Mouse (Mus musculus): ENCODE measurements around the gene Gm17428. TPM values are rescaled to one million over a fixed set of nuclear protein-coding genes. Genes with fewer than 3 reads are reported as not detected.

Gene Gm17428
- polyA plus RNA-seq, 1 experiment from 2014 or later, result not detected

GRCm38 (mm10) chr14:54948781-54949180 is 28.0 kb upstream of the Gm17428 start:
- Histone ChIP-seq H3K9ac (ENCODE audit: low read length) (no peak overlapping the region), H3K27ac (replicated peaks) (no peak overlapping the region), H3K4me2 (replicated peaks; ENCODE audit: low read depth) (no peak overlapping the region), H3K4me1 (replicated peaks; ENCODE audit: control insufficient read depth, insufficient read depth) (no peaks in the 10 kb centered on the region), H3K9me3 (ENCODE audit: control insufficient read depth, low read length) (no peaks in the 10 kb centered on the region), H3K36me3 (ENCODE audit: control insufficient read depth, insufficient read depth, low read length) (no peaks in the 10 kb centered on the region), H3K27me3 (ENCODE audit: control insufficient read depth, insufficient read depth, low read length) (no peaks in the 10 kb centered on the region), H3K4me3 (ENCODE audit: low read depth, low read length) (no peak overlapping the region)
- no peak for ATAC-seq (ENCODE audit: low FRiP score, low TSS enrichment)
- DNase-seq (ENCODE audit: low spot score), result no peak
- no peak for TF ChIP-seq CTCF (IDR thresholded peaks at IDR 0.05; ENCODE audit: low read depth)
- no peak for TF ChIP-seq EP300 (optimal IDR thresholded peaks at IDR 0.05)
- 86% methylated on average over 9 of the region's 9 CpGs for WGBS

GRCm38 (mm10) chr14:54950493-54950892 is 26.2 kb upstream of the Gm17428 start:
- H3K4me2 ChIP-seq (replicated peaks; ENCODE audit: low read depth), result no peak overlapping the region
- 61% methylated on average over 12 of the region's 12 CpGs for WGBS
- no peak overlapping the region for H3K4me3 ChIP-seq (ENCODE audit: low read depth, low read length)
- no peaks in the 10 kb centered on the region for H3K36me3 ChIP-seq (ENCODE audit: control insufficient read depth, insufficient read depth, low read length)
- TF ChIP-seq CTCF (IDR thresholded peaks at IDR 0.05; ENCODE audit: low read depth) (no peak), EP300 (optimal IDR thresholded peaks at IDR 0.05) (no peak)
- H3K27ac ChIP-seq (replicated peaks), result no peak overlapping the region
- H3K9ac ChIP-seq (ENCODE audit: low read length), result no peak overlapping the region
- ATAC-seq (ENCODE audit: low FRiP score, low TSS enrichment) (no peak), DNase-seq (ENCODE audit: low spot score) (no peak)
- no peaks in the 10 kb centered on the region for H3K27me3 ChIP-seq (ENCODE audit: control insufficient read depth, insufficient read depth, low read length)
- H3K9me3 ChIP-seq (ENCODE audit: control insufficient read depth, low read length), result no peaks in the 10 kb centered on the region
- H3K4me1 ChIP-seq (replicated peaks; ENCODE audit: control insufficient read depth, insufficient read depth), result no peaks in the 10 kb centered on the region

GRCm38 (mm10) chr14:54951587-54951986 is 25.1 kb upstream of the Gm17428 start:
- WGBS, result 88% methylated on average over 6 of the region's 6 CpGs
- no peak for TF ChIP-seq CTCF (IDR thresholded peaks at IDR 0.05; ENCODE audit: low read depth)
- H3K27ac ChIP-seq (replicated peaks), result no peak overlapping the region
- H3K9ac ChIP-seq (ENCODE audit: low read length), result no peak overlapping the region
- H3K4me1 ChIP-seq (replicated peaks; ENCODE audit: control insufficient read depth, insufficient read depth), result no peaks in the 10 kb centered on the region
- H3K4me2 ChIP-seq (replicated peaks; ENCODE audit: low read depth), result no peak overlapping the region
- no peaks in the 10 kb centered on the region for H3K9me3 ChIP-seq (ENCODE audit: control insufficient read depth, low read length)
- DNase-seq (ENCODE audit: low spot score) (no peak), ATAC-seq (ENCODE audit: low FRiP score, low TSS enrichment) (no peak)
- H3K4me3 ChIP-seq (ENCODE audit: low read depth, low read length), result no peak overlapping the region
- no peaks in the 10 kb centered on the region for H3K27me3 ChIP-seq (ENCODE audit: control insufficient read depth, insufficient read depth, low read length)
- no peaks in the 10 kb centered on the region for H3K36me3 ChIP-seq (ENCODE audit: control insufficient read depth, insufficient read depth, low read length)

- Histone ChIP-seq H3K9me3 (ENCODE audit: control insufficient read depth, low read length) (no peaks in the 10 kb centered on the region), H3K27me3 (ENCODE audit: control insufficient read depth, insufficient read depth, low read length) (no peaks in the 10 kb centered on the region), H3K4me3 (ENCODE audit: low read depth, low read length) (no peak overlapping the region), H3K4me1 (replicated peaks; ENCODE audit: control insufficient read depth, insufficient read depth) (no peaks in the 10 kb centered on the region), H3K36me3 (ENCODE audit: control insufficient read depth, insufficient read depth, low read length) (no peaks in the 10 kb centered on the region), H3K4me2 (replicated peaks; ENCODE audit: low read depth) (no peak overlapping the region), H3K9ac (ENCODE audit: low read length) (no peak overlapping the region), H3K27ac (replicated peaks) (no peak overlapping the region)
- no peak for DNase-seq (ENCODE audit: low spot score)
- 89% methylated on average over 8 of the region's 8 CpGs for WGBS
- TF ChIP-seq CTCF (IDR thresholded peaks at IDR 0.05; ENCODE audit: low read depth), result no peak
- no peak for TF ChIP-seq EP300 (optimal IDR thresholded peaks at IDR 0.05)
- ATAC-seq (ENCODE audit: low FRiP score, low TSS enrichment), result no peak
These were observed 23.0 kb upstream of the Gm17428 start for GRCm38 (mm10) chr14:54953664-54954206.

GRCm38 (mm10) chr14:54954474-54954873 is 22.3 kb upstream of the Gm17428 start:
- ATAC-seq (ENCODE audit: low FRiP score, low TSS enrichment) (no peak), DNase-seq (ENCODE audit: low spot score) (no peak)
- no peak overlapping the region for H3K4me2 ChIP-seq (replicated peaks; ENCODE audit: low read depth)
- H3K27ac ChIP-seq (replicated peaks), result no peak overlapping the region
- WGBS, result 67% methylated on average over 3 of the region's 3 CpGs
- TF ChIP-seq CTCF (IDR thresholded peaks at IDR 0.05; ENCODE audit: low read depth) (no peak), EP300 (optimal IDR thresholded peaks at IDR 0.05) (no peak)
- no peak overlapping the region for H3K9ac ChIP-seq (ENCODE audit: low read length)
- H3K27me3 ChIP-seq (ENCODE audit: control insufficient read depth, insufficient read depth, low read length), result no peaks in the 10 kb centered on the region
- H3K4me3 ChIP-seq (ENCODE audit: low read depth, low read length), result no peak overlapping the region
- H3K36me3 ChIP-seq (ENCODE audit: control insufficient read depth, insufficient read depth, low read length), result no peaks in the 10 kb centered on the region
- no peaks in the 10 kb centered on the region for H3K4me1 ChIP-seq (replicated peaks; ENCODE audit: control insufficient read depth, insufficient read depth)
- no peaks in the 10 kb centered on the region for H3K9me3 ChIP-seq (ENCODE audit: control insufficient read depth, low read length)

- H3K9ac ChIP-seq (ENCODE audit: low read length), result no peak overlapping the region
- no peak for TF ChIP-seq CTCF (IDR thresholded peaks at IDR 0.05; ENCODE audit: low read depth)
- no peak for TF ChIP-seq EP300 (optimal IDR thresholded peaks at IDR 0.05)
- H3K27ac ChIP-seq (replicated peaks), result no peak overlapping the region
- no peaks in the 10 kb centered on the region for H3K9me3 ChIP-seq (ENCODE audit: control insufficient read depth, low read length)
- ATAC-seq (ENCODE audit: low FRiP score, low TSS enrichment), result no peak
- DNase-seq (ENCODE audit: low spot score), result no peak
- no peaks in the 10 kb centered on the region for H3K27me3 ChIP-seq (ENCODE audit: control insufficient read depth, insufficient read depth, low read length)
- no peaks in the 10 kb centered on the region for H3K36me3 ChIP-seq (ENCODE audit: control insufficient read depth, insufficient read depth, low read length)
- WGBS, result 70% methylated on average over 3 of the region's 3 CpGs
- H3K4me2 ChIP-seq (replicated peaks; ENCODE audit: low read depth), result no peak overlapping the region
- no peak overlapping the region for H3K4me3 ChIP-seq (ENCODE audit: low read depth, low read length)
- no peaks in the 10 kb centered on the region for H3K4me1 ChIP-seq (replicated peaks; ENCODE audit: control insufficient read depth, insufficient read depth)
These were observed 21.3 kb upstream of the Gm17428 start for GRCm38 (mm10) chr14:54955481-54955880.
